Comparison of ENCODE assay signal across 7 mouse cellular contexts in the genomic region with DNA sequence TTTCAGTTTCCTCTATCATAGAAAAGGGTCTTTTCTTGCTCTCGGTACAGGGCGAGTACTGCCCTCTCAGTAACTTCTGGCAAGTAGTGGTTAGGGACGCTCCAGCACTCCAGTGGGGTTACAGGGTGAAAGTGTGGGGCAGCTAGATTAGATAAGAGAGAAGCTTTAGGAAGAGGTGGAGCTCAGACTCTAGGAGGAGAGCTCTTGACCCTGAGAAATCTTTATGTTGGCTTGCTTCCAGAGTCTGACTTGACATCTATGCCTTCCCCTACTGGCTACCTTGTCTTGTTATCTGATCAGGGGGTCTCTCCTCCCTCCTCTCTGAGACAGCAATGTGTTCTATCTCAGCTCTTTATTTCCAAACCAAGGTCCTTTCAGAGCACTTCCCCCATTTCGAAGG. TPM values are rescaled to one million over a fixed set of nuclear protein-coding genes. Genes with fewer than 3 reads are reported as not detected.
DNase-seq lines count a peak whose midpoint lies in the region; ATAC-seq and TF ChIP-seq lines count a peak whose summit lies in the region.
"Not testable (repeated sequence)": the region's sequence is repeated elsewhere in the genome, so short reads cannot be mapped to it uniquely, and the experiment has no call there.

No protein-coding gene starts in this region.

- not testable (repeated sequence) for H3K27ac ChIP-seq in heart, embryonic 12.5 days (ENCODE audit: poor library complexity, severe bottlenecking); kidney, adult 2 months (ENCODE audit: insufficient read depth, low read depth, low read length); liver, embryonic 13.5 days; lung, postnatal 0 days (ENCODE audit: low read length); stomach, postnatal 0 days (replicated peaks)

- H3K4me3 ChIP-seq in heart, embryonic 12.5 days; kidney, adult 2 months (ENCODE audit: insufficient read depth, low read depth, low read length); liver, embryonic 13.5 days (replicated peaks); lung, postnatal 0 days (ENCODE audit: low read depth, low read length); stomach, postnatal 0 days (ENCODE audit: low read depth, low read length): not testable (repeated sequence)

- H3K27me3 ChIP-seq in heart, embryonic 12.5 days (replicated peaks); kidney, adult 2 months (replicated peaks; ENCODE audit: control insufficient read depth, insufficient read depth, low read length); liver, embryonic 13.5 days; lung, postnatal 0 days (replicated peaks; ENCODE audit: insufficient read depth, low read length); stomach, postnatal 0 days (ENCODE audit: control insufficient read depth, insufficient read depth, low read length): not testable (repeated sequence)

- H3K4me1 ChIP-seq in heart, embryonic 12.5 days (replicated peaks): peaks cover 24% of the 10 kb centered on the region
- H3K4me1 ChIP-seq in kidney, adult 2 months (ENCODE audit: control insufficient read depth, insufficient read depth, low read length): peaks cover 13% of the 10 kb centered on the region; the same call in 1 of the 2 replicates
- not testable (repeated sequence) for H3K4me1 ChIP-seq in liver, embryonic 13.5 days (replicated peaks); lung, postnatal 0 days (ENCODE audit: insufficient read depth, low read depth, low read length); stomach, postnatal 0 days (replicated peaks; ENCODE audit: control insufficient read depth, insufficient read depth)

- 15% methylated on average over 4 of the region's 4 CpGs for WGBS in heart, embryonic 12.5 days
- 53% methylated on average over 4 of the region's 4 CpGs for WGBS in kidney, adult 2 months
- WGBS in liver, embryonic 13.5 days (ENCODE audit: insufficient replicate concordance): 22% methylated on average over 4 of the region's 4 CpGs
- WGBS in lung, postnatal 0 days: 40% methylated on average over 4 of the region's 4 CpGs
- WGBS in stomach, postnatal 0 days: 63% methylated on average over 4 of the region's 4 CpGs

- not testable (repeated sequence) for H3K9ac ChIP-seq in heart, embryonic 12.5 days; liver, embryonic 13.5 days; lung, postnatal 0 days (replicated peaks; ENCODE audit: low read depth); stomach, postnatal 0 days (ENCODE audit: low read length)

- peak; percentile 55 to 85 for DNase-seq in adrenal gland, adult (ENCODE audit: inconsistent age in 2 of 2, low spot score in 1 of 2)
- DNase-seq in c-Kit-positive CD71-positive TER-119-positive erythroid progenitor cells, embryonic 14.5 days (ENCODE audit: low spot score): peak; percentile 1
- peak; percentile 25 for DNase-seq in kidney, adult 2 months
- DNase-seq in liver, embryonic 13.5 days: peak; percentile 61
- DNase-seq in lung, postnatal 0 days (ENCODE audit: low spot score): peak; percentile 6
- DNase-seq in stomach, postnatal 0 days (ENCODE audit: low spot score): not testable (repeated sequence)

- not testable (repeated sequence) for H3K9me3 ChIP-seq in heart, embryonic 12.5 days (replicated peaks); liver, embryonic 13.5 days (replicated peaks); lung, postnatal 0 days (ENCODE audit: low read length); stomach, postnatal 0 days (ENCODE audit: control insufficient read depth, low read length)

- not testable (repeated sequence) for H3K4me2 ChIP-seq in heart, embryonic 12.5 days; liver, embryonic 13.5 days; lung, postnatal 0 days (replicated peaks; ENCODE audit: low read depth, low read length); stomach, postnatal 0 days (replicated peaks; ENCODE audit: low read depth)

- TF ChIP-seq CTCF in kidney, adult 2 months (conservative IDR thresholded peaks at IDR 0.05; ENCODE audit: insufficient read depth, insufficient read length, low read depth, low read length); lung, postnatal 0 days (IDR thresholded peaks at IDR 0.05); stomach, postnatal 0 days (IDR thresholded peaks at IDR 0.05; ENCODE audit: low read depth): not testable (repeated sequence)

- not testable (repeated sequence) for TF ChIP-seq POLR2A in kidney, adult 2 months (IDR thresholded peaks at IDR 0.05; ENCODE audit: low read depth, low read length)

- not testable (repeated sequence) for TF ChIP-seq EP300 in lung, postnatal 0 days (IDR thresholded peaks at IDR 0.05); stomach, postnatal 0 days (optimal IDR thresholded peaks at IDR 0.05)

- ATAC-seq in heart, embryonic 12.5 days (ENCODE audit: insufficient number of reproducible peaks, low FRiP score): peak; percentile 76
- peak; percentile 87 for ATAC-seq in liver, embryonic 13.5 days (ENCODE audit: low read depth)
- peak; percentile 12; the same call in 1 of the 2 replicates for ATAC-seq in lung, postnatal 0 days
- 0 out of 2 replicates have a peak, but pooled peaks have one; percentile 35 for ATAC-seq in stomach, postnatal 0 days (ENCODE audit: low FRiP score, low TSS enrichment)

- H3K36me3 ChIP-seq in heart, embryonic 12.5 days; kidney, adult 2 months (ENCODE audit: control insufficient read depth, insufficient read depth, low read length); liver, embryonic 13.5 days; lung, postnatal 0 days (ENCODE audit: insufficient read depth, low read length); stomach, postnatal 0 days (ENCODE audit: control insufficient read depth, insufficient read depth, low read length): not testable (repeated sequence)

RNA-seq across cellular contexts. Expression of a gene that starts 33.8 kb away (rescaled TPM):
- 11.0 and 12.5 TPM in 2 replicates for polyA plus RNA-seq in heart, embryonic 12.5 days (2016; fragmentation: Nextera tagmentation; extraction: Ambion mirVana)
- polyA plus RNA-seq in kidney, adult 2 months (2012; rRNA removed): 283 and 302 TPM in 2 replicates
- polyA plus RNA-seq in liver, embryonic 13.5 days (2015; fragmentation: Nextera tagmentation; extraction: Ambion mirVana): 2.1 and 2.7 TPM in 2 replicates
- polyA plus RNA-seq in lung, postnatal 0 days (2015; fragmentation: Nextera tagmentation; extraction: Ambion mirVana): 19.3 and 22.4 TPM in 2 replicates
- polyA plus RNA-seq in stomach, postnatal 0 days (2015; fragmentation: Nextera tagmentation; extraction: Ambion mirVana): 4.8 and 5.7 TPM in 2 replicates

Comparison
In these comparisons a context has a peak if more than half of its experiments do, and no peak if none do; other contexts are left out.
1. ATAC-seq: peak in every context shown above with its lines; median percentile 87 in liver, embryonic 13.5 days; 76 in heart, embryonic 12.5 days; 35 in stomach, postnatal 0 days; 12 in lung, postnatal 0 days.
2. RNA of a gene that starts 33.8 kb away (polyA plus RNA-seq): 283 to 302 TPM in kidney, adult 2 months; 19.3 to 22.4 TPM in lung, postnatal 0 days, 11.0 to 12.5 TPM in heart, embryonic 12.5 days, 4.8 to 5.7 TPM in stomach, postnatal 0 days and 2.1 to 2.7 TPM in liver, embryonic 13.5 days; every median in the first group is over 10 times any median in the second.